Mouse (Mus musculus) brain, embryonic 14.5 days (tissue): ENCODE results near the gene 4930432K21Rik.

Experiments
- CTCF ChIP-seq: fragments of 200-500 bp; IDR thresholded peaks from 2 replicates; pipeline ENCODE4 v1.5.1; 2012; ENCODE audit warnings: inconsistent platforms, mild to moderate bottlenecking, moderate library complexity, borderline replicate concordance; ENCODE audit not compliant: insufficient read depth, insufficient read length; ENCODE audit errors: extremely low read depth
- POLR2A ChIP-seq: fragments of 200-500 bp; IDR thresholded peaks from 2 replicates; pipeline ENCODE4 v1.6.1; 2012; ENCODE audit warnings: mild to moderate bottlenecking, inconsistent platforms, borderline replicate concordance; ENCODE audit not compliant: poor library complexity, insufficient read depth, insufficient read length, severe bottlenecking; ENCODE audit errors: extremely low read depth

DNA sequence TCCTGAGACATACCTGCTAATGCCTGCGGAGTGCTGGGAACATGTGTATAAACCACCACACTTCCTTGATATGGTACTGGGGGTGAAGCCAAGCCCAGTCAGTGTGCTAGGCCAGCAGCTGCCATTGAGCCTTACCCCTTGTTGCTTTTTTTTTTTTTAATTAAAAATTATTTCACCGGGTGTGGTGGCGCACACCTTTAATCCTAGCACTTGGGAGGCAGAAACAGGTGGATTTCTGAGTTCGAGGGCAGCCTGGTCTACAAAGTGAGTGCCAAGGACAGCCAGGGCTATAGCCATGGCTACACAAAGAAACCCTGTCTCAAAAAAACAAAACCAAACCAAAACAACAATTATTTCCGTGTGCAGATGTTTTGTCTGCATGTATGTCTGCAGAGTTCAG is 57.2 kb downstream of the 4930432K21Rik start:
- TF ChIP-seq CTCF: no peak
- TF ChIP-seq POLR2A: no peak
